Comparison of ENCODE assay signal across 8 mouse cellular contexts in the genomic region with DNA sequence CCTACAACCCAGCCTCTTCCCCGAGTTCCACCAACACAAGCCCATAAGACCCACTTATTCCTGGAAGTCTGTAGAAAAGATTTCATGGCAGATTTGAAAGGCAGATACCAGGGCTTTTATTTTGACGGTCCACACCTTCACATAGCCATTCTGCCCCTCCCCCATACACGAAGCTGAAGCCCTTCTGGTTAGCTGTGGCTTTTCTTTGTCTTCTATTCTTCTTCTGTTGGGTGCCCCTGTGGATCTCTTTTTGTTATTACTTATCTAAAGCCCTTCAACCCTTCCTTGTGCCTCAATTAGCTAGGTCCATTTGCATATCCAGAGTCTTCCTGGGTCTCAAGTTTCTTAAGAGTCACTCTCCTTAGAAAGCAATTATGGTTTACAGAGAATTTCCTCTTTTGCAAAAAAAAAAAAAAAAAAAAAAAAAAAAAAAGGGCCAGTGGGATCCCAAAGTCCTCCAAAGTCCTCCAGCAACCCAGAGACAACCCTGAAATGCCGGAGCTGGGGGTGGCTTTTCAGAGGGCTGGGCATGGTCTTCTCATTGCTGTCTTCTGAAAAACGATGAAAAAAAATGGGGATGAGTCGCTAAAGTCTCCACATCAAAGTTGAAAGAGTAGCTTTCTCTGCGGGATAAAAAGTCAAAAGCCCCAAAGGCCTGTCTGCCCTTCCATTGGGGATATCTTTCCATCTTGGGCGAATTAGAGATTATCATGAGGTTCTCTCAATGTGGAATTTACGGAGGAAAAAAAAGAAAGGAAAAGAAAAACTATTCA.
A peak's percentile ranks its signal among the peaks of the same experiment; 100 is the strongest.
DNase-seq lines count a peak whose midpoint lies in the region; ATAC-seq and TF ChIP-seq lines count a peak whose summit lies in the region.

No protein-coding gene starts in this region.

- H3K9ac ChIP-seq in forebrain, embryonic 12.5 days = no peak overlapping the region
- no peak overlapping the region for H3K9ac ChIP-seq in liver, embryonic 14.5 days (replicated peaks)

- DNase-seq in spleen, adult 2 months (ENCODE audit: low read depth in 1 of 2, low spot score in 2 of 2) = no peak
- DNase-seq in spleen, postnatal 14 days (ENCODE audit: low spot score in 2 of 2) = no peak
- DNase-seq in liver, embryonic 14.5 days (ENCODE audit: low read depth in 3 of 3, low spot score in 3 of 3) = no peak
- DNase-seq in thymus, postnatal 14 days = peak; percentile 62
- DNase-seq in testis, postnatal 10 days (ENCODE audit: low spot score) = no peak
- DNase-seq in left cerebral cortex, postnatal 14 days (ENCODE audit: low spot score in 2 of 2) = no peak

- TF ChIP-seq EP300 in liver, embryonic 14.5 days (IDR thresholded peaks at IDR 0.05; ENCODE audit: low read depth) = no peak

- no peaks in the 10 kb centered on the region for H3K9me3 ChIP-seq in forebrain, embryonic 12.5 days
- H3K9me3 ChIP-seq in liver, embryonic 14.5 days (ENCODE audit: control insufficient read depth, low read length) = no peaks in the 10 kb centered on the region

- peak overlapping the region; percentile 43 for H3K4me2 ChIP-seq in forebrain, embryonic 12.5 days
- H3K4me2 ChIP-seq in liver, embryonic 14.5 days (ENCODE audit: low read depth) = peak overlapping the region; percentile 56

- no peak for TF ChIP-seq POLR2A in spleen, adult 2 months (IDR thresholded peaks at IDR 0.05; ENCODE audit: low read depth, low read length)

- H3K27ac ChIP-seq in spleen, adult 2 months (ENCODE audit: insufficient read depth, low read length) = peak overlapping the region; percentile 56
- no peak overlapping the region for H3K27ac ChIP-seq in forebrain, embryonic 12.5 days
- H3K27ac ChIP-seq in liver, embryonic 14.5 days = no peak overlapping the region

- no peak for TF ChIP-seq CTCF in spleen, adult 2 months (IDR thresholded peaks at IDR 0.05; ENCODE audit: extremely low read depth, insufficient read depth, insufficient read length, insufficient replicate concordance)
- TF ChIP-seq CTCF in liver, embryonic 14.5 days (IDR thresholded peaks at IDR 0.05; ENCODE audit: low read depth) = no peak

- H3K27me3 ChIP-seq in spleen, adult 2 months (ENCODE audit: control insufficient read depth, insufficient read depth, low read length) = no peaks in the 10 kb centered on the region
- H3K27me3 ChIP-seq in forebrain, embryonic 12.5 days = no peaks in the 10 kb centered on the region
- H3K27me3 ChIP-seq in liver, embryonic 14.5 days (ENCODE audit: control insufficient read depth, insufficient read depth, low read length) = no peaks in the 10 kb centered on the region

- peaks cover 39% of the 10 kb centered on the region; the same call in 1 of the 2 replicates for H3K4me1 ChIP-seq in spleen, adult 2 months (ENCODE audit: control insufficient read depth, insufficient read depth, insufficient read length)
- H3K4me1 ChIP-seq in forebrain, embryonic 12.5 days = peaks cover 24% of the 10 kb centered on the region
- peaks cover 0 to 17% of the 10 kb centered on the region in 2 experiments; a peak in 2 of 4 replicates for H3K4me1 ChIP-seq in liver, embryonic 14.5 days (replicated peaks; ENCODE audit: control insufficient read depth in 2 of 2, insufficient read depth in 2 of 2, low read length in 1 of 2)

- intact Hi-C loops in left cerebral cortex, postnatal 14 days (cut with DNase I) = no loop called here

- H3K36me3 ChIP-seq in spleen, adult 2 months (ENCODE audit: control insufficient read depth, insufficient read depth, low read length) = no peaks in the 10 kb centered on the region
- no peaks in the 10 kb centered on the region for H3K36me3 ChIP-seq in forebrain, embryonic 12.5 days (replicated peaks)
- no peaks in the 10 kb centered on the region for H3K36me3 ChIP-seq in liver, embryonic 14.5 days (replicated peaks; ENCODE audit: control insufficient read depth, insufficient read depth, low read depth)

- 6% methylated on average over 9 of the region's 9 CpGs for WGBS in spleen, adult 2 months
- under 1% methylated on average over 9 of the region's 9 CpGs for WGBS in forebrain, embryonic 12.5 days
- WGBS in liver, embryonic 14.5 days (ENCODE audit: insufficient replicate concordance) = under 1% methylated on average over 9 of the region's 9 CpGs

- H3K4me3 ChIP-seq in spleen, adult 2 months (ENCODE audit: extremely low read depth, insufficient read depth, insufficient read length) = peak overlapping the region; percentile 55
- H3K4me3 ChIP-seq in forebrain, embryonic 12.5 days (replicated peaks) = peak overlapping the region; percentile 4
- H3K4me3 ChIP-seq in liver, embryonic 14.5 days (ENCODE audit: insufficient read depth in 1 of 2, low read depth in 2 of 2, low read length in 2 of 2) = peak overlapping the region; percentile 27 to 38

- ATAC-seq in forebrain, embryonic 12.5 days (ENCODE audit: low FRiP score) = no peak
- no peak for ATAC-seq in liver, embryonic 14.5 days (ENCODE audit: insufficient read depth)
- no peak for ATAC-seq in frontal cortex, adult (ENCODE audit: low TSS enrichment)

Comparison
In these comparisons a context has a peak if more than half of its experiments do, and no peak if none do; other contexts are left out.
1. H3K4me3 ChIP-seq: peak in every context shown above with its lines; median percentile 55 in spleen, adult 2 months; 32 in liver, embryonic 14.5 days; 4 in forebrain, embryonic 12.5 days.